Mouse (Mus musculus): Measurements from ENCODE around the gene Bpifb9a.
"Not testable (repeated sequence)": the region's sequence is repeated elsewhere in the genome, so short reads cannot be mapped to it uniquely, and the experiment has no call there.

Bpifb9a gene

GRCm38 (mm10) chr2:154304604-154305003 is 47.0 kb downstream of the Bpifb9a start:
- DNase-seq (ENCODE audit: extremely low spot score, low read depth, low spot score): not testable (repeated sequence)

GRCm38 (mm10) chr2:154306927-154307326 is 49.3 kb downstream of the Bpifb9a start, which contains the start of gene Bpifb9b:
Bpifb9b (plus strand) TSS chr2:154307227.
- not testable (repeated sequence) for DNase-seq (ENCODE audit: extremely low spot score, low read depth, low spot score)

- not testable (repeated sequence) for DNase-seq (ENCODE audit: extremely low spot score, low read depth, low spot score)
Observed at GRCm38 (mm10) chr2:154313771-154314170, 56.1 kb downstream of the Bpifb9a start.
